Mouse (Mus musculus): ENCODE measurements at regions not wholly inside any gene's neighbourhood (a gene's known extent, or its start where the extent isn't known, plus 50 kb on each side); places are given as distances from the start of the nearest gene placed in this dataset.

GRCm38 (mm10) chr2:51285632-51286031 is 136.7 kb upstream of the Rnd3 start:
- no peak for ATAC-seq (ENCODE audit: insufficient number of reproducible peaks, insufficient read depth, low FRiP score, low read depth)
- 69% methylated on average over 1 of the region's 1 CpGs for WGBS
- H3K27ac ChIP-seq (replicated peaks in 1 of 2; ENCODE audit: control insufficient read depth in 1 of 2, insufficient read depth in 1 of 2, low read depth in 2 of 2, low read length in 2 of 2) = no peak overlapping the region
- no peaks in the 10 kb centered on the region for H3K36me3 ChIP-seq (ENCODE audit: control insufficient read depth, insufficient read depth, low read length)
- no peaks in the 10 kb centered on the region for H3K9me3 ChIP-seq (ENCODE audit: control insufficient read depth, low read length)
- peaks cover 2 to 13% of the 10 kb centered on the region in 2 experiments; a peak in 2 of 4 replicates for H3K4me1 ChIP-seq (ENCODE audit: control insufficient read depth in 2 of 2, insufficient read depth in 2 of 2, low read length in 2 of 2)
- no peak overlapping the region for H3K4me3 ChIP-seq (ENCODE audit: control insufficient read depth in 1 of 2, insufficient read depth in 1 of 2, low read depth in 1 of 2, low read length in 2 of 2)
- H3K4me2 ChIP-seq (ENCODE audit: low read length) = no peak overlapping the region
- H3K9ac ChIP-seq (ENCODE audit: low read length) = no peak overlapping the region
- H3K27me3 ChIP-seq (ENCODE audit: control insufficient read depth, insufficient read depth, low read length) = no peaks in the 10 kb centered on the region

DNA sequence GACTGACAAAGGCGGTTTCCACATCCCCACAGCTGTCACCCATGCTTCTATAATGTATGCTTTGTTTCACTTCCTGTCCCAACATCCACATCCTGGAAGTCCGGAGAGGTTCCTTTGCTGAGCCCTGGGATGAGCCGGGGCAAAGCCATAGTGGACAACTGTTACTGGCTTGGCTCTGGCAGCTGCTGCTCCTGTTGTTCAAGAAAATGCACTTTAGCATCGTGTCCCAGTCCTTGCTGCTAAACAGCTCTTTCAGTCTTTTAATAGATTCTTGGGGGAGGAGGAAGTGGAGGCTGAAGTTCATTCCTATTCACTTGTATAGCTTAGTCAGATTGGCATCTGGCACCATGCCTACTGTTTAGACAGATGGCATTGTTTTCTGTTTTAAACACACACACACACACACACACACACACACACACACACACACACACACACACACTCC is 135.9 kb upstream of the Rnd3 start:
- no peak overlapping the region for H3K9ac ChIP-seq (ENCODE audit: low read length)
- no peak overlapping the region for H3K4me2 ChIP-seq (ENCODE audit: low read length)
- WGBS = 40% methylated on average over 4 of the region's 4 CpGs
- H3K4me3 ChIP-seq (ENCODE audit: control insufficient read depth in 1 of 2, insufficient read depth in 1 of 2, low read depth in 1 of 2, low read length in 2 of 2) = no peak overlapping the region
- no peaks in the 10 kb centered on the region for H3K27me3 ChIP-seq (ENCODE audit: control insufficient read depth, insufficient read depth, low read length)
- no peak for ATAC-seq (ENCODE audit: insufficient number of reproducible peaks, insufficient read depth, low FRiP score, low read depth)
- H3K36me3 ChIP-seq (ENCODE audit: control insufficient read depth, insufficient read depth, low read length) = no peaks in the 10 kb centered on the region
- H3K27ac ChIP-seq (replicated peaks in 1 of 2; ENCODE audit: control insufficient read depth in 1 of 2, insufficient read depth in 1 of 2, low read depth in 2 of 2, low read length in 2 of 2) = no peak overlapping the region; a peak in 1 of 4 replicates
- H3K9me3 ChIP-seq (ENCODE audit: control insufficient read depth, low read length) = no peaks in the 10 kb centered on the region
- peaks cover 3 to 15% of the 10 kb centered on the region in 2 experiments; a peak in 2 of 4 replicates for H3K4me1 ChIP-seq (ENCODE audit: control insufficient read depth in 2 of 2, insufficient read depth in 2 of 2, low read length in 2 of 2)

- Histone ChIP-seq H3K9ac (ENCODE audit: low read length) (no peak overlapping the region), H3K4me1 (ENCODE audit: control insufficient read depth in 2 of 2, insufficient read depth in 2 of 2, low read length in 2 of 2) (peaks cover 4 to 24% of the 10 kb centered on the region in 2 experiments; a peak in 3 of 4 replicates), H3K27me3 (ENCODE audit: control insufficient read depth, insufficient read depth, low read length) (no peaks in the 10 kb centered on the region), H3K9me3 (ENCODE audit: control insufficient read depth, low read length) (no peaks in the 10 kb centered on the region), H3K4me2 (ENCODE audit: low read length) (peak overlapping the region; percentile 11; the same call in 1 of the 2 replicates), H3K27ac (replicated peaks in 1 of 2; ENCODE audit: control insufficient read depth in 1 of 2, insufficient read depth in 1 of 2, low read depth in 2 of 2, low read length in 2 of 2) (peak overlapping the region; percentile 15 to 46; a peak in 3 of 4 replicates), H3K36me3 (ENCODE audit: control insufficient read depth, insufficient read depth, low read length) (no peaks in the 10 kb centered on the region), H3K4me3 (ENCODE audit: control insufficient read depth in 1 of 2, insufficient read depth in 1 of 2, low read depth in 1 of 2, low read length in 2 of 2) (no peak overlapping the region)
- 45% methylated on average over 5 of the region's 5 CpGs for WGBS
- ATAC-seq (ENCODE audit: insufficient number of reproducible peaks, insufficient read depth, low FRiP score, low read depth) = no peak
Observed at GRCm38 (mm10) chr2:51279396-51280045, 130.6 kb upstream of the Rnd3 start.

GRCm38 (mm10) chr2:51278824-51279223 is 129.9 kb upstream of the Rnd3 start:
- Histone ChIP-seq H3K27ac (replicated peaks in 1 of 2; ENCODE audit: control insufficient read depth in 1 of 2, insufficient read depth in 1 of 2, low read depth in 2 of 2, low read length in 2 of 2) (peak overlapping the region in 1 of 2 experiments; percentile 59; a peak in 2 of 4 replicates), H3K4me2 (ENCODE audit: low read length) (no peak overlapping the region), H3K9me3 (ENCODE audit: control insufficient read depth, low read length) (no peaks in the 10 kb centered on the region)

DNA sequence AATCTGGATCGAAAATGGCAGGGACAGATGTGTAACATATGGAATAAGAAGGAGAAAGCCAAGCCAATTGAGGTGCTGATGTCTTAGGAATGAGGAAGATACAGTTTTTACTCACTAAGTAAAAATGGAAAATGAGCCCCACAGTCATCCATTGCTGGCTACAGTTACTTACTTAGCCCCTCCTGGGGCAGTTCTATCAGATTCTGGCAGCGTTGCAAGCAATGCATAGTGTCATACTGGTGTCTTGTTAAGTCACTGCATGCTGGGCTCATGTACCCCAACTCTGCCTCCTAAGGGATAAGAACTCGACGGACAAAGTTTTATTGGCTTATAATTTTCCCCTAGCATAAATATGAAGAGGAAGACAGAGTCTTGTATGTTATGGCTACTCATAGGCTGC is 129.4 kb upstream of the Rnd3 start:
- no peak overlapping the region for H3K4me3 ChIP-seq (ENCODE audit: control insufficient read depth in 1 of 2, insufficient read depth in 1 of 2, low read depth in 1 of 2, low read length in 2 of 2)
- H3K36me3 ChIP-seq (ENCODE audit: control insufficient read depth, insufficient read depth, low read length) = no peaks in the 10 kb centered on the region
- H3K9ac ChIP-seq (ENCODE audit: low read length) = no peak overlapping the region
- ATAC-seq (ENCODE audit: insufficient number of reproducible peaks, insufficient read depth, low FRiP score, low read depth) = no peak
- no peaks in the 10 kb centered on the region for H3K27me3 ChIP-seq (ENCODE audit: control insufficient read depth, insufficient read depth, low read length)
- peak overlapping the region in 1 of 2 experiments; percentile 59; a peak in 1 of 4 replicates for H3K27ac ChIP-seq (replicated peaks in 1 of 2; ENCODE audit: control insufficient read depth in 1 of 2, insufficient read depth in 1 of 2, low read depth in 2 of 2, low read length in 2 of 2)
- whole genome bisulfite sequencing = 80% methylated on average over 4 of the region's 4 CpGs
- no peaks in the 10 kb centered on the region for H3K9me3 ChIP-seq (ENCODE audit: control insufficient read depth, low read length)
- peaks cover 4 to 23% of the 10 kb centered on the region in 2 experiments; a peak in 3 of 4 replicates for H3K4me1 ChIP-seq (ENCODE audit: control insufficient read depth in 2 of 2, insufficient read depth in 2 of 2, low read length in 2 of 2)
- no peak overlapping the region for H3K4me2 ChIP-seq (ENCODE audit: low read length)

More at GRCm38 (mm10) chr2:51278824-51279223, 129.9 kb upstream of the Rnd3 start:
- Histone ChIP-seq H3K4me3 (ENCODE audit: control insufficient read depth in 1 of 2, insufficient read depth in 1 of 2, low read depth in 1 of 2, low read length in 2 of 2) (no peak overlapping the region), H3K9ac (ENCODE audit: low read length) (no peak overlapping the region), H3K4me1 (ENCODE audit: control insufficient read depth in 2 of 2, insufficient read depth in 2 of 2, low read length in 2 of 2) (peaks cover 4 to 23% of the 10 kb centered on the region in 2 experiments; a peak in 3 of 4 replicates), H3K27me3 (ENCODE audit: control insufficient read depth, insufficient read depth, low read length) (no peaks in the 10 kb centered on the region), H3K36me3 (ENCODE audit: control insufficient read depth, insufficient read depth, low read length) (no peaks in the 10 kb centered on the region)
- 72% methylated on average over 1 of the region's 1 CpGs for WGBS
- ATAC-seq (ENCODE audit: insufficient number of reproducible peaks, insufficient read depth, low FRiP score, low read depth) = no peak

GRCm38 (mm10) chr2:51276591-51276990 is 127.7 kb upstream of the Rnd3 start:
- Histone ChIP-seq H3K4me2 (ENCODE audit: low read length) (no peak overlapping the region), H3K9me3 (ENCODE audit: control insufficient read depth, low read length) (no peaks in the 10 kb centered on the region), H3K4me3 (ENCODE audit: control insufficient read depth in 1 of 2, insufficient read depth in 1 of 2, low read depth in 1 of 2, low read length in 2 of 2) (no peak overlapping the region), H3K27me3 (ENCODE audit: control insufficient read depth, insufficient read depth, low read length) (no peaks in the 10 kb centered on the region), H3K9ac (ENCODE audit: low read length) (no peak overlapping the region), H3K27ac (replicated peaks in 1 of 2; ENCODE audit: control insufficient read depth in 1 of 2, insufficient read depth in 1 of 2, low read depth in 2 of 2, low read length in 2 of 2) (no peak overlapping the region), H3K4me1 (ENCODE audit: control insufficient read depth in 2 of 2, insufficient read depth in 2 of 2, low read length in 2 of 2) (peaks cover 4 to 16% of the 10 kb centered on the region in 2 experiments; a peak in 3 of 4 replicates), H3K36me3 (ENCODE audit: control insufficient read depth, insufficient read depth, low read length) (no peaks in the 10 kb centered on the region)
- no peak for ATAC-seq (ENCODE audit: insufficient number of reproducible peaks, insufficient read depth, low FRiP score, low read depth)
- WGBS = 74% methylated on average over 2 of the region's 2 CpGs

DNA sequence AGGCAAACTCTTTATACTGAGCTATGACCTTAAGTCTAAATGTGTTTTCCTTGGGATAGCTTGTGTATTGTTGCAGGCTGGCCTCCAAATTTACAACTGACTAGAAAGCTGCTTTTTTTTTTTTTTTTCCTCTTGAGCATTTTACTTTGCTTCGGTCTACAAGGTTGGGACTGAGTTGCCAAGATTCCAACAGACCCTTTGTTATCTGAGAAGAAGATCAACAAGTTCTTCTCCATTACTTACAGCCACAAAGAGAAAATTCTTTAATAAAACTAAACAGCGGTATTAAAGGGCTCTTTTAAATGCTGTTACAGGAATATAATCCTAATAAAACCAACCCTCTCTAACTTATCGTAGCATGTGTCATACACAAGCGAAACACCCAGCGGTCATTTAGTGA is 124.4 kb upstream of the Rnd3 start:
- no peak overlapping the region for H3K4me2 ChIP-seq (ENCODE audit: low read length)
- no peak overlapping the region for H3K4me3 ChIP-seq (ENCODE audit: control insufficient read depth in 1 of 2, insufficient read depth in 1 of 2, low read depth in 1 of 2, low read length in 2 of 2)
- no peaks in the 10 kb centered on the region for H3K4me1 ChIP-seq (ENCODE audit: control insufficient read depth in 2 of 2, insufficient read depth in 2 of 2, low read length in 2 of 2)
- H3K9ac ChIP-seq (ENCODE audit: low read length) = no peak overlapping the region
- 80% methylated on average over 5 of the region's 5 CpGs for WGBS
- H3K36me3 ChIP-seq (ENCODE audit: control insufficient read depth, insufficient read depth, low read length) = no peaks in the 10 kb centered on the region
- no peaks in the 10 kb centered on the region for H3K27me3 ChIP-seq (ENCODE audit: control insufficient read depth, insufficient read depth, low read length)
- no peaks in the 10 kb centered on the region for H3K9me3 ChIP-seq (ENCODE audit: control insufficient read depth, low read length)
- H3K27ac ChIP-seq (replicated peaks in 1 of 2; ENCODE audit: control insufficient read depth in 1 of 2, insufficient read depth in 1 of 2, low read depth in 2 of 2, low read length in 2 of 2) = no peak overlapping the region
- ATAC-seq (ENCODE audit: insufficient number of reproducible peaks, insufficient read depth, low FRiP score, low read depth) = no peak
